Mouse (Mus musculus): ENCODE results near the gene Spcs3. TPM values are rescaled to one million over a fixed set of nuclear protein-coding genes. Genes with fewer than 3 reads are reported as not detected.

Gene Spcs3
- polyA plus RNA-seq, 3 experiments from 2014 or later = 115 to 184 (median 120) TPM

GRCm38 (mm10) chr8:54507428-54508095 is 22.2 kb downstream of the Spcs3 start:
- peak; percentile 84 for ATAC-seq

DNA sequence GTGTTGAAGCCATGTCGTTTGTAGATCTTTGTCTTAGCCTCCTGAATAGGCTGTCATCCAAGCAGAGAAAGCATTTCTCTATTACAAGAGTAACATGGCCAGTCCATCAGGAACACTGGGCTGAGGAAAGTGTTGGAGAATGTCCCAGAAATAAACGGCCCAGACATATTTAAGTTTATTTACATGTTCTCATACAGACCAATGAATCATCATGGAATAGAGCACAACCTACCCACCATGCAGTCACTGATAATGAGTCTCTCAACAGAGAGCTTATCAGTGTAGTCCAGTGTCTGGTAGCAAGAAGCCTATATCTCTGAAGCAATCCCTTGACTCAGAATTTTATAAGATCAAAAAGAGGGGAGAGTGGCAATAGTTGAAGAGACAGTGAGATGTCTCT is 24.7 kb downstream of the Spcs3 start:
- no peak for ATAC-seq

DNA sequence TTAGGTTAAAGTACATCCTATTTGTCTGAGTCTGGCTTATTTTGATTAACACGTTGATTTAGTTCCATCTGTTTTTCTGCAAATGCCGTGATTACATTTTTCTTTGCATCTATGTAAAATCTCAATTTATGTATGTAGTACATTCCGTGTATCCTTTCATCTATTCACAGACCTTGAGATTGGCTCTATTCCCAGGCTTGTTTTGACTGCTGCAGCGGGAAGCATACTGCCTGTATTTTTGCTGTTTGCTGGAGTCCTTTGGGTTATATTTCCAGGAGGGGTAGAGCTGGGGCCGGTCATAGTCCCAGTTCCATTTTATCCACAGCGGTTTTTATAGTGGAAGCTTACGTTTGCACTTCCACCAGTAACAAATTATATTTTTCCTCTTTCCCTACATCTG is 26.7 kb downstream of the Spcs3 start:
- no peak for ATAC-seq

DNA sequence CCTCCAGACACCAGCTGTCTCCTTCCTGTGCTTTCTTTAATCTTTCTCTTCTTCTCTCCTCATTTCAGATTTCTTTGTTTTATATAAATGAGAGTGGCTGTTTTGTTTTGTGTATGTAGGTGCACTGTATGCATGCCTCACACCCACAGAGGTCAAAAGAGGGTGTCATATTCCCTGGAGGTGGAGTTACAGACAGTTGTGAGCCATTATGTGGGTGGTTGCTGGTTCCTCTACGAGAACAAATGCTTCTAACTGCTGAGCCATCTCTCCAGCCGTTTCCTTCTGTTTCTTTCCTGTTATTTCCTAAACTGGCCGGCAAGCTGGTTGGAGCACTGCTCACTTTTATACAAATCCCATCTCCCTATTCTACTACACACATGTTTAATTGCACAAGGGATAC is 35.9 kb downstream of the Spcs3 start:
- ATAC-seq = no peak

GRCm38 (mm10) chr8:54493110-54493509 is 36.7 kb downstream of the Spcs3 start:
- peak; percentile 73 for ATAC-seq

- no peak for ATAC-seq
Observed at GRCm38 (mm10) chr8:54491934-54492333, 37.9 kb downstream of the Spcs3 start.

DNA sequence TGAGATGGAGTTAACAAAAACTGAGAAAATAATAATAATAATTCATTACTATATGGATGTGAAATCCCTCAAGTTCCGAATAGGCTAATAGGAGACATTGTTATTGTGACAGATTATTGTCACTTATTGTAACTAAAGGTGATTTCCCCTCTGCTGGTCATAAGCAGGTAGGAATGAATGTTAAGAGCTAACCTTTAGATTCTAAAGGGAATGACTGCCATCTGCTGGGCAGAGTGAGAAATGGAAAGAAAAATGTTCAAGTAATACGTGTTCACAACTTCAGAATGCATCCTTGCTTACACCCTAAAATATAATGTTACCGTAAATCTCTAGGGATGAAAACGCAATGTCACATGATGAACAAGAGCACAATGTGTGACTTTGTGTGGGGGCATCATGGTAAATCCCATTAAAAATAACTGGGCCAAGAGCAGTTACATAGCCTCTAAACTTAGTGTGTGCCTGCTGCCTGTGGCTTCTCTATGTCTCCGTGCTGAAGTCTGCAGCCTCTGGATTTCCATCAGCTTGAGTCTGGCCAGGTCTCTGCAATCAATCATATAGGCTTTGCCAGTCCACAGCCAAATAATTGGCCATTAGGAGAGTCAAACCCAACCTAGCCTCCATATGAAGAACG is 38.6 kb downstream of the Spcs3 start:
- peak; percentile 84 for ATAC-seq

- no peak for ATAC-seq
Observed at GRCm38 (mm10) chr8:54488437-54488836, 41.4 kb downstream of the Spcs3 start.

GRCm38 (mm10) chr8:54486555-54487273 is 43.1 kb downstream of the Spcs3 start:
- ATAC-seq = no peak

Other genes starting within 250 kb of the Spcs3 start
- gene Asb5, start 418 bp downstream of the Spcs3 start, polyA plus RNA-seq (2017; shearing (Covaris generic)) = not detected
- not detected for gene Spata4, start 70.8 kb upstream of the Spcs3 start, polyA plus RNA-seq (2017; shearing (Covaris generic))

Data from inflammation-experienced regulatory T-cells, adult 6 months (primary cell).